Mouse (Mus musculus): ENCODE measurements around the gene Gm19426. TPM values are rescaled to one million over a fixed set of nuclear protein-coding genes. Genes with fewer than 3 reads are reported as not detected.
"Not testable (repeated sequence)": the region's sequence is repeated elsewhere in the genome, so short reads cannot be mapped to it uniquely, and the experiment has no call there.

Gene Gm19426
- polyA plus RNA-seq, 2 experiments from 2014 or later: not detected

DNA sequence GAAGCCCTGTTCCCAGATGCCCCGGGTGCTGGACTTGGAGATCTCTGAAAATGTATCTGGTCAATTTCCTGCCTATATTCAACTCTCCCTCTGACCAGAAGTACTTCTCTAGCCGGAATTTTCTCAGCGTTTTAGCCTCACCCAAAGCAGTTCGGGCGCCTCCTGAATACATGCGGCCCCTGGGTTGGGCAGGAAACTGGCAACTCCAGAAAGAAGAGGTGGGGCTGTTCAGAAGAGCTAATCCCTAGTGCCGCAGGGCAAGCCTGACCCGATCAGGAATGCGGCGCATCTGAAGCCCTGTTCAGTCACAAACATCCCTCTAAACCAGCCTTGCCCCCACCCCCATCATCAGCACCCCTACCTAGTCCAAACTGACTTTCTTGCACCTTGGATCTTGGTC, 671 bp upstream of the Gm19426 start:
- no peak for ATAC-seq

DNA sequence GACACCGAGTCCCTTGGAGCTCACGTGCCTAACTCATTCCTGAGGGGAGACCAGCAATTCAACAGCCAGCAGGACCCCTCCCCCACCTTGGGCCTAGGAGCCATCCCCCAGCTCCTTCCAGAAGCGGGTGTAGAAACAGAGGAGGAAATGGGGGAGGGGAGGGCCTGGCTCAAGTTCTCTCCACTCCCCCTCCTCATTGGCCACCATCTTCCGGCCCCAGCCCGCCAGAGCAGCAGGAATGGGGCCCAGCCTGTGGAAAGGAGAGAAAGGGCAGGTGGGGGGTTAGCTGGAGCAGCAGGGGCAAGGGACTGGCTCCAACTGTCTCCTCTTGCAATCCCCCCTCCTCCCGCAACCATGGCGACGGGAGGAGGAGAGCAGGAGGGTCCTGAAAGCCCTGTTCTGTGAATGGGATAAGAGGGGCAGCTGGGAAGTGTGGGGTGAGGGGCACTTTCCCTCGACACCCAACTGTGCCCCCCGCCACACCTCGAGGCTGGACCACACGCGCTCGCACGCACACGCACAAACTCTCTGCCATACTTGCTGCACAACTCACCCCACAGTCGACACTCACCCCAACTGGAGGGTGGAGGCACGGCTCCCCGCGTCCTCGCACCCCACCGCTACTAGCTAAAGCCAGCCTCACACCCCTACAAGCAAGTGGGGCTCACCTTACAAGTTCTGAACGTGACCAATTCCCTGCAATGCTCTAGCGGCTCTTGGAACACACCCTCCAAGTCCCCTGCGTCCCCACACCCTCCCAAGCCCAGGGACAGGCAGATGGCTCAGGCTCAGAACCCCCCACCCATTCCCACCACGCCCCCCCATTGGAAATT, 788 bp downstream of the Gm19426 start:
- ATAC-seq: no peak

DNA sequence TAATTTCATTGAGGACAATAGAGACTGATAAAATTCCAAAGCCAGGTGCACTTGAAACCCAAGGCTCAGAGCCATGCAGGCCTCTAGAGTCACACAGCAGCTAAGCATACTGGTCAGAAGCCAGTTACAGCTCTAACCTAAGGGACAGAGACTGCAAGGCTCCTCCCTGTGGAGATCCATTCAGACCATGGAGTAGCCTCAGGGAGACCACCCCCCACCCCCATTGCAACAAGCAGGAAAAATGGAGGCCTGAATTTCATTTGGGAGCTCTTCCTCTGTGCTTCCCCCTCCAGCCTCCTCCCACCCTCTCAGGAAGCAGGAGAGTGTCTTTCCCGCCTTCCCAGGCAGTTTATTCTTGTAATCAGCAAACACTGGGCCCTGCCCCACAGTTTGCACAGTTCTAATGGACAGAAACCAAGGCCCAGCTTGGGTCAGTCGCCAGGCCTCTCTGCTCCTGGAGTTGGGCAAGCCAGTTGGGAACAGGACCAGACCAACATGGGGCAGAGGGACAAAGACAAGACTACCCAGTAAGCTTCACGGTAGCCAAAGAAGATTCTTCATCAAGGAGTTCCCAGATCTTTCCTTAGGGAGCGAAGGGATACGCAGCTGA, 1.5 kb downstream of the Gm19426 start:
- no peak for ATAC-seq

DNA sequence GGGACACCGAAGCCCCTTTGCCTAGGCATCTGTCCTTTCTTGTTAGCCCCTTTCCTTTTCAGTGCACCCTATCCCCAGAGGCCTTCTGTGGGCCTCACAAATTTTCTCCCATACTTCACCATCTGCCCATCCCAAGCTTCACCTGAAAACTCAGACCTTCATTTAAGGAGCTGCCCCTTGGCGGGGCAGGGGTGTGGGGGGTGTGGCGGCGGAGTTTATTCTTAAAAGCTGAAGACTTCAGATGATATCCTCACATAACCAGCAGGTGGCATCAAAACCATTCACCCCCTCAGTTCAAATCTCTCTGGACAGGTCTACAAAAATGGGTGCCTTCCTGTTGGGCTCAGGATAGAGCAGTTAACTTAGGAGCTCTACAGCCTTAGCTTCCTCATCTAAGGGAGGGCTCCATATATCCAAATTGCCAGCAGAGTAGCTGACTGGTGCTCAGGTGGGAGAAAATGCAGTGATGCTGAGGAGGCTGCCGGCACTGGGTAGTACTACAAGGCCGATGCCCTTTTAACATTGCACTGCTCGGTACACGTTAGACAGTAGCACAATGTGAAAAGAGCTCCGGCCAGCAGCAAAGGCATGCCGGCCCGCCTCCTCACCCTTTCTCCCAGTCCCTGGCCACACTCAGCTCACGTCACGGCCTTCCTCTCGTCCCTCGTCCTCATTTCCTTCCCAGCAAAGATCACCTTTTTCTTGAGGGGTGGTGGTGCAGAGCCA, 2.7 kb downstream of the Gm19426 start:
- ATAC-seq: peak; percentile 44

DNA sequence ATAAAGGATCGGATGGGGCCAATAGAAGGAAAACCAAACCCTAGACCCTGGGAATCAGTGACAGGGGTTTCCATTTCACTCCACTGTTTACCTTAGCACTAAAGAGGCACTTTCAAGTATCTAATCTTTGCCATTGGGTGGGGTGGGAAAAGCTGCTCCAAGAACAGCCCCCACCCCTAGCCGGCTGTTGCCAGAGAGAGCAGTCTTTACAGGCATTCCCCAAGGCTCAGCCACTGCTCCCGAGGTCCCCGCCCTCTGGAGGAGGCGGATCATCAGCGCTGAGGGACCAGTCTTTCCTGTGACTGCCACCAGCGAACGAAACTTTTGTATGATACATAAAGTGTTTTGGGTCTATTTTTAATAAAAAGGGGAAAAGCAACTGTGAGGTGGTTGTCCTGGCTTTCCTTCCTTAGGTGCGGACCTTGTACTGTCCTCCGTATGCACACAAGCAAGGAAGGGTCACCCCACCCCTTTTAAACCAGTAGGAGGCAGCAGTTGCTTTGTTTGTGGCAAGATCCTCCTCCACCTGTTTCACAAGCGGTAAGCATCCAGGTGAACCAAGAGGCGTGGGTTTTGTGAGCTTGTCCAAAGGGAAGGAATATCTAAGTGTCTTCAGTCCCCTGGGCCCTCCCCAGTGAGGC, 5.1 kb downstream of the Gm19426 start:
- ATAC-seq: no peak

DNA sequence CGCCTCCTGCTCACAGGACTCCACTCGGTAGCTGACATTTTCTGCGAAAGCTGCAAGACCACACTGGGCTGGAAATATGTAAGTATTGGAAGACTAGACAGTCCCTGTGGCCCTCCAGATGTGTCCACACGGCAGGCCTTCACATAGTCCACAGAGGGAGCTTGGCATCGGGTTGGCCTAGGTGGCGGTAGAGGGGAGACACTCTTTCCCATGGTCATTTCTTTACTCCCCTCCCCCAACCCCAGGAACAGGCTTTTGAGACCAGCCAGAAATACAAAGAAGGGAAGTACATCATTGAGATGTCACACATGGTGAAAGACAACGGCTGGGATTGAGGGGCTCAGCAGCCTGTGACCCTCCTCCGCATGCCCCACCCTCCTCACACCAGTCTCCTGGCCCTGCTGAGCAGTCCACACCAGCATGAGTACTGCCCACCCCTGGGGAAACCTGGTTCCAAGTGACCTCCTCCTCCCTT, 6.0 kb downstream of the Gm19426 start:
- no peak for ATAC-seq

DNA sequence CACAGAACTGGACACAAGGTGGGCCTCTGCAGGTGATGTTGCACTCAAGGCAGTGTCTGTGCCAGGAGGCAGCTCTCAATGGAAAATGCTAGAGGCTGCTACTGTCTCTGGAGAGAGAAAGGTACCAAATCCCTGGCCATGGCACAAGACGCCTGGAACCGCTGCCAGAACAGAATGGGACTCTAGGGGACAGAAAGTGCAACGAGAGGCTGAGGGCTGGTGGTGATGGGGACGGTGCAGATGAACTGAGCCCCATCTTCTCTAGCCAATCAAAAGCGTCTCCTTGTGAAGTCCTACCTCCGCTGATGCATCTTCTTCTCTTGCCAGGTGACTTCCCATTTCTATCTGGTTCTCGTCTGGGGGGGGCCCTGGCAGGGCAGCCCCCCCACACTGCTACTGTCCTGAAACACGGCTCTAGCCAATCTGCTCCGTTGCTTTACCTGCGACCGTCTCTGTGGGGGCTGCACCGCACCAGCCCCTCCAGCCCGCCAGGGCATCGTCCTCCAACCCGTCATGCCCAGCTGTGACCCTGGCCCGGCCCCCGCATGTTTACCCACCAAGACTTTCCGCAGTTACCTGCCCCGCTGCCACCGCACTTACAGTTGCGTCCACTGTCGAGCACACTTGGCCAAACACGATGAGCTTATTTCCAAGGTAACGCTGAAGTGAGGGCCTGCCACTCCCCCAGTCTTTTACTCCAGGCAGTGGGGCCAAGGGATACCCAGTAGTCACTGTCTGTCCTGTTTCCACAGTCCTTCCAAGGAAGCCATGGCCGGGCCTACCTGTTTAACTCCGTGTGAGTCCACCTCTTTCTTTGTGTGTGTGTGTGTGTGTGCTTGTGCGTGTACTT, 6.9 kb downstream of the Gm19426 start:
- no peak for ATAC-seq

DNA sequence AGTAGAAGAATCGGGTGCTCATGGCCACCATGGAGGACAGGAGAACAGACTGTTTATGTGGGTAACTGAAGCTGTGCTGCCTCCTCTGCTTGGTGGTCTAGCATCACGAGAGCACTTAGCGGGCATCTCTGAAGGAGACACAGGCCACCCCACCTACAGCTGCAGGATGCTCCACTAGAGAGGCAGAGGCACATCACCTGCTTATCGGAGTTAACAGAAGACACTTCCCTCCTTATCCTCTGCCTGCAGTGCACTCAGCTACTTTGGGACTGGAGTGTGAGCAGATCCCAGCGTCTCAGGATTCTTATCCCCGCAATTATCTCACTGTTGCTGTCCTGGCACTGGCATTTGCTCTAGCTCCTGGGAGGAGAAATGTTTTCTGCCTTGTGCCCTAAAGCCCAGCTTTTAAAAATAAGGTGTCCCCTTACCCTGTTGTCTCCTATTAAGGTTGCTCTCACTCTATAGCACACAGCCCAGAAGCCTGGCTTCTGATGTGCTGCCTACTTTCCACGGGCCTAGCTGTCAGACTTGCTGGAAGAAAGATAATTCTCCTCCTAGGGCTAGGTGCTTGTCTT, 8.0 kb downstream of the Gm19426 start:
- ATAC-seq: no peak

DNA sequence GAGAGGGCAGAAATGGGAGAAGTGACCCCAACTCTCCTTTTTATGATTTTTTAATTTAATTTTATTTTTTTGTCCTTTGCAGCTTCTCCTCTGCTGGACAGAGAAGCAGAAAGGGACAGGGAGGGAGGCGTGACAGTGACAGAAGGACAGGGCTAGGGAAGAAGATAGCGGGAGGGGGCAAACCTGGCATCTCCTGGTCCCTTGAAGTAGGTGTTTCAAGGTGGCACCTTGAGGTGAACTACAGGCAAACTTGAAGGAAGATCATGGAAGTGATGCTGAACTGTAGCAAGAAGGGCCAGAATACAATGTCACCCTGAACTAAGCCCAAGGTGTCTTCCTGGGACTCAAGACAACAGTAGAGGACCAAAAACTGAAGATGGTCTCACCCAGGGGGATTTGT, 8.5 kb downstream of the Gm19426 start:
- no peak for ATAC-seq

DNA sequence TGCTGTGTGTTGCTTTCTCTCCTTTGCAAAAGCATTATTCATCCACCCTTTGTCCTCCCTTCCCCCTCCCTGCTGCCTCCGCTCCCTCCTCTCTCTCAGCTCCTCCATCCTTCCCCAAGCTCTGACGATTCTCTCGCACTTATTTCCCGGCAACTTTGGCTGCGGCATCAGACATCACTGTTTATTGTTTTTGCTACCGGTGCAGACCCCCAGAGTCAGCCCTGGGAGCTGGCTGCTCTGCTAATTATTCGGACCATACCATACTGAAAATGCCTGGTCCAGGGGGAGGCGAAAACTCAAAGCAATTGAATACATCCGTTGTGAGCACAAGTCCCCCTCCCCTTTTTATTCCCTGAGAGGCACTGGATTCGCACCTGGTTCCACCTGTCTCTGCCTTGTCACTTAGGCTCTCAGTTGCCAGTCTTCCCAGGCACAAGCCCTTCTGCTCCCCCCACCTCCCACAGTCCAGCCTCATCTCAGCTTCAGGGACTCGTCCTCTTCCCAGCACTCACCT, 9.0 kb downstream of the Gm19426 start:
- ATAC-seq: peak; percentile 37

DNA sequence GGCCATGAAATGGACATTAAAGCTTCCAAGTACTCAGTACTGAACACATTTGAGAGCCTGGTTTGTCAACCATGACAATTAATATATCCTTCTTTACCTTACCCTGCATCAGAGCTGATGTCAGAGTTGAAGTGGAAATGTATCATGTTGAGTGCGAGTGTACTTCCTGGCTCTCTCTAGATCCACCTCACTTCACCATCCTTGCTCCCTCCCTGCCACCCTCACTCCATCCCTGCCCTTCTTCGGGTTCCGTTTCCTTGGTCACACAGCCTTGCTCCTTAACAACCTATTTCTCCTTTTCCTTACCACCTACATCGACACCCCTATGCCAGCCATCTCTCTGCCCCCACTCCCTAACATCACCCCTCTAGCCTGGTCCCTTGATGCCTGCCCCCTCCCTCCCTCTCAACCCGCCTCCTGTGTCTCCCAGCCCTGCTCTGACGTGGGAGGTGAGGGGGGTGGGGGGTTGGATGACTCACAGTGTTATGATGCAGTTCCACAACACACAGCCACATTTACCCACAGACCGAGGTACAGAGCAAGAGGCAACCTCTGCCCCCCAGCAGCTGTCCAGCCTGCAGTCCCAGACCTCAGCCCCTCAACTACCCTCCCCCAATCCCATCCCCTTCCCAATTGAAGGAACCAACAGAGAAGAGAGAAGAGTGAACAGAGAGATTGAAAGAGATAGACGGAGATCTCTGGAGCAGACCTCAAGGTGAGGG, 9.7 kb downstream of the Gm19426 start, which contains the start of gene Ypel4:
Gene Ypel4, plus strand, starts transcription at position 480 of the 722 bp plus-strand sequence.
- ATAC-seq: peak; percentile 73

DNA sequence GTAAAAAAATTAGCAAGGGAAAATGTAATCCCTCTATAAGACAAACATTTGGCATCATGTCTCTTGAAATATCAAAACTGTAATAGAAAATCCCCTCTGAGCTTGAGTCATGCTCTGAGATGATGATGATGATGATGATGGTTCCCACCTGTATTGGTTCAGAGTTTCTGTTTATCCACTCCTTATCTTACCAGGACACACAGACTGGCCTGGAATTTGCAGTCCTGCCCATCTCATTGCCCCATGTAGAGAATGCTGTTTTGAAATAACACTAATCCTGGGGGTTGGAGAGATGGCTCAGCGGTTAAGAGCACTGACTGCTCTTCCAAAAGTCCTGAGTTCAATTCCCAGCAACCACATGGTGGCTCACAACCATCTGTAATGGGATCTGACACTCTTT, 11.1 kb downstream of the Gm19426 start:
- ATAC-seq: no peak

DNA sequence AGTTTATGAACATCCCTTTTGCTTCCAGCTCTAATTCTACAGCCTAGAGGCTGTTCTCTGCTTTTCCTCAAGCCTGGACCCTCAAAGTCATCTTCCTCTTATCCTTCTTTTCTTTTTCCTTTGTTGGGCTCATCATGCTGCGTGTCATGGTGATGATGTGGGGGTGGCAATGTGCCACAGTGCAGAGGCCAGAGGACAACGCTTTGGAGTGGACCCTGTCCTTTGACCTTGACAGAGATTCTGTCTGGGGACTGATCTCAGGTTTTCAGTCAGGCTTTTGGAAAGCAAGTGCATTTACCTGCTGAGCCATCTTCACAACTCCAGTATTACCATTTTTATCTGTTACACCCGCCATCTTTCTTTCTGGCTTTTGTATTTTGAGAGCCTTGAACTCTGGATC, 12.2 kb downstream of the Gm19426 start:
- no peak for ATAC-seq

DNA sequence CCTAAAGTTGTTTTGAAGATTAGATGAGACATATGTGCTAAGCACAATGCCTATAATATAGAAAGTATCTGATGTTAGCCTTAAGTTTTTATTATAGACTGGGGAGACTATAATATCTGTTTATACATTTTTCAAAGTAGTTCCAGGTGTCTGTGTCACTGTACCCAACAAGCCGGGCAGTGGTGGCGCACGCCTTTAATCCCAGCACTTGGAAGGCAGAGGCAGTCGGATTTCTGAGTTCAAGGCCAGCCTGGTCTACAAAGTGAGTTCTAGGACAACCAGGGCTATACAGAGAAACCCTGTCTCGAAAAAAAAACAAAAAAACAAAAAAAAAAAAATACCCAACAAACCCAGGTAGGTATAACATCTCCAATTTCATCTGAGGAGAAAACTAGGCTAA, 15.3 kb downstream of the Gm19426 start:
- not testable (repeated sequence) for ATAC-seq

DNA sequence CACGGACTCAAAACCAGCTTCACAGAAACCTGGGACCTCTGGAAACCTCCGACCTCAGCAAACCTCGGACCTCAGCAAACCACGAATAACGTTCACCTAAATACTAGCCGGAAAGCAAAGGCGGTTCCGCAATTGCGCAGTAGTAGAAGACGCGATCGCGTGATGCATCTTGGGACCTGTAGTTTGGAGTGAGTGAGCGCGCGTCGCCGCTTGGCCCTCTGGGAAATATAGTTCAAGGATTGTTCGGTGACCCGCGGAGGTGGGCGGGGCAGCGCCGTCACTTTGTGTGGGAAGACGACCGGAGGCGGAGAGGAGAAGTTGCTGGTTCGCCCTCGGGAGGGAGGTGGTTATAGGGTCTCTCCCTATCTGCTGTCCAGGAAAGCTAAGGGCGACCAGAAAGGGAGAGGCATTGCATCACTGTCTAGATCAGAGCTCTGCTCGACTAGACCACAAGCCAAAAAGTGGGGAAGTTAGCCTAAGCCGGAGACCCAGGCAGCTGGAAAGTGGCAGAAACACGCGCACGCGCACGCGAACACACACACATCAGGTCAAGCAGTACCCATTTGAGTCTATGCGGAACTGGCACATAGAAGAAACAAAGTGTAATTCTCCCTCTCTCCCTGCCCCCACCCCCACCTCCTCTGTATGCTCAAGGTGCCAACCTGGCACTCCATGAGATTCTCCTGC, 16.1 kb downstream of the Gm19426 start, which contains the start of gene Clp1:
Gene Clp1, minus strand, starts transcription at position 179 of the 687 bp plus-strand sequence.
- peak; percentile 99 for ATAC-seq

DNA sequence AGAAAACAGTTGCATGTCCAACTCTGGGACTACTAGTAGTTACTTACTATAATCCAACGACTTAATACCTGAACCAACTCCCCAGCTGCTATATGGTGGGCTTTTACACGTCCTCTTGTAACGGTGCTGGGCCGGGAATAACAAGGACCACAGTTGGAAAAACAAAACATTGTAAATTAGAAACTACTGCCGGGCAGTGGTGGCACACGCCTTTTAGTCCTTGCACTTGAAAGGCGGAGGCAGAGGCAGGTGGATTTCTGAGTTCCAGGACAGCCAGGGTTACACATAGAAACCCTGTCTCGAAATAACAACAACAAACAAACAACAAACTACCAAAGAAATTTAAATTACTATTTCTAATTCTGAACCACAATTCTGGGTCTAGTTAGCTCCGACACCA, 16.7 kb downstream of the Gm19426 start:
- ATAC-seq: no peak

DNA sequence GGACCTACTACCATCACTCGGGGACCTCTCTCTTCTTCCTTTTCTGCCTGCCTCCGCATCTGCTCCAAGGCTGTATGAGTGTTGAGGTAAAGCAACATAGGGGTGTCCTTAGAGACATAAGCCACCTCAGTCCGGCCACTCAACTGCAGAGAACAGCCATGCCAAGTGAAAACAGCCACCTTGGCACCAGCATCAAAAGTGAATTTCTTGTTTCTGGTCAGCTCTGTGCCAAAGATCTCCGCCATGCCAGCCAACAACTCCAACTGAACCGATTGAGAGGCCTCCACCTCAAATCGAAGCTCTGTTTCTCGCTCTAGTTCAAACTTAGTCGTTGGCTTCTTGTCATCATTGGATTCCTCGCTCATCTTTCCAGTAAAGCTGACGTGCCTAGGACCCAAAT, 17.7 kb downstream of the Gm19426 start:
- no peak for ATAC-seq

DNA sequence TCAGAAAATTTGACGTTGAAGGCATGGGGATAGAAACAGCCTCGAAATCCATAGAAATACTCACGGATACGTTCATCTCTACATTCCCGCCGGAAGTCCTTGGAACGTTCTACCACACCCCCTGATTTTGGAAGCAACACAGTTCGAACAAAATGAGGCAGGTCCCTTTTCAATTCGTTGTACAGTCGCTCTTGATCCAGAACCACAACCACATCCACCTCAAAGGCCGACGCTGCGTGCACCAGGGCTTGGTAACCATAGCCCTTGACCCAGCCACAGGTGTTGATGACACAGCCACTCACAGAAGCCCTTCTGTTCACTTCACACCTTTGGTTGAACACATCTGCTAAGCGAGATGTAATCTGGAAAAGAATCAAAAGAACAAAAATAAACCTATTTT, 19.6 kb downstream of the Gm19426 start:
- no peak for ATAC-seq

DNA sequence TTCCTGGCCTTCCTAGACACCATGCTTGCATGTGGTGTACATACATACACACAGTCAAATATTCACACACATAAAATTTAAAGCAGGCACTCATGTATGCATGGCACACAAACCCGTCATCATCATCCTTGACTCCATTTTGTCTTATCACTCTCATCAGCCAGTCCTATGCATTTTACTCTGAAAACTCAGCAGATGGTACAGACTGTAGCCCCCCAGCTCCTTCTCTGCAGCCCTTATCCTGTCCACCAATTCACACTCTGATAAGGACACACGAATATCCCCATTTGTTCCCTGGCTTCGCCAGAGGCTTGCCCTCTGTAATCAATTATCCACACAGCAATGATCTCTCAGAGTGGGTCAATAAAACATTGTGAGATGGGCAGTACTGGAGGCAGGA, 22.3 kb downstream of the Gm19426 start:
- no peak for ATAC-seq

DNA sequence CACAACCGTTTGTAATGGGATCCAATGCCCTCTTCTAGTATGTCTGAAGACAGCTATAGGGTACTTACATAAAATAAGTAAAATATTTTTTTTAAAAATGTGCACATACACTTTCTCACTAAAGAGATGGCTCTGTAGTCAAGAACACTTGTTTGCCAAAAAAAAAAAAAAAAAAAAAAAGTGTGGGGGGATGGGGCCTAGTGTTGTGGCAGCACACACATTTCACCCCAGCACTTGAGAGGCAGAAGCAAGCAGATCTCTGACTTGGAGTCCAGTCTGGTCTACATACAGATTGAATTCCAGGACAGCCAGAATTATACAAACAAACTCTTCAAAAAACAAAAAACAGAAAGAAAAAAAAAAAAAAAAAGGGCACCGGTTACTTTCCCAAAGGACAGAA, 22.7 kb downstream of the Gm19426 start:
- ATAC-seq: no peak
